Mouse (Mus musculus) stomach, embryonic 14.5 days (tissue): ENCODE data around the gene Gm11568. TPM values are rescaled to one million over a fixed set of nuclear protein-coding genes. Genes with fewer than 3 reads are reported as not detected.
"Not testable (repeated sequence)": the region's sequence is repeated elsewhere in the genome, so short reads cannot be mapped to it uniquely, and the experiment has no call there.

Experiments
- ATAC-seq: fragments of 200-750 bp; cut with Nextera tagmentation; 2 replicates; pipeline ENCODE4 v1.8.0; 2017; ENCODE audit warnings: low read depth, moderate TSS enrichment; ENCODE audit not compliant: insufficient number of reproducible peaks, insufficient read depth, low FRiP score
- H3K27ac ChIP-seq: fragments of 300-500 bp; sonication (generic); 2 replicates; pipeline ENCODE4 v1.5.1; 2014; ENCODE audit warnings: mild to moderate bottlenecking, low read length, moderate library complexity, mixed read lengths
- H3K27me3 ChIP-seq: fragments of 300-500 bp; sonication (generic); 2 replicates; pipeline ENCODE4 v1.6.1; 2014; ENCODE audit warnings: low read length, control low read depth, mixed read lengths; ENCODE audit not compliant: control insufficient read depth, insufficient read depth
- H3K36me3 ChIP-seq: fragments of 300-500 bp; sonication (generic); 2 replicates; pipeline ENCODE4 v1.6.1; 2014; ENCODE audit warnings: mild to moderate bottlenecking, control low read depth, low read length, moderate library complexity, mixed read lengths; ENCODE audit not compliant: control insufficient read depth, insufficient read depth
- H3K4me1 ChIP-seq: fragments of 300-500 bp; sonication (generic); 2 replicates; pipeline ENCODE4 v1.6.1; 2014; ENCODE audit warnings: low read length, control low read depth, mixed read lengths; ENCODE audit not compliant: control insufficient read depth, insufficient read depth
- H3K4me2 ChIP-seq: fragments of 300-500 bp; sonication (generic); replicated peaks from 2 replicates; pipeline ENCODE4 v1.6.1; 2014; ENCODE audit warnings: low read depth, low read length, control low read depth
- H3K4me3 ChIP-seq: fragments of 300-500 bp; sonication (generic); 2 replicates; pipeline ENCODE4 v1.5.1; 2014; ENCODE audit warnings: low read depth, low read length, control low read depth
- H3K9ac ChIP-seq: fragments of 300-500 bp; sonication (generic); replicated peaks from 2 replicates; pipeline ENCODE4 v1.6.1; 2014; ENCODE audit warnings: low read depth, mild to moderate bottlenecking, control low read depth, low read length, moderate library complexity, mixed read lengths
- H3K9me3 ChIP-seq: fragments of 300-500 bp; sonication (generic); 2 replicates; pipeline ENCODE4 v1.6.1; 2016; ENCODE audit warnings: low read depth, low read length, control low read depth; ENCODE audit not compliant: control insufficient read depth
- WGBS: fragments of 180-500 bp; shearing (Covaris S2); extraction: QIAGEN DNeasy Blood & Tissue Kit; methylation state at CpG from one replicate; pipeline ENCODE4 v1.1.7; 2014; 5-methylcytosine and 5-hydroxymethylcytosine counted together
- polyA plus RNA-seq: library from polyadenylated mRNA; unstranded; fragments of >200 nt; fragmentation: Nextera tagmentation; extraction: Ambion mirVana; gene quantifications from 2 replicates; pipeline ENCODE4 v1.2.1, GENCODE M21; 2014

The Gm11568 gene
- polyA plus RNA-seq, 1 experiment from 2014 or later = not detected

GRCm38 (mm10) chr11:99864176-99864575 lies 6.5 kb downstream of the Gm11568 start, which contains the start of gene Gm11559:
Gene Gm11559, plus strand, starts transcription at chr11:99864476.
- not testable (repeated sequence) for H3K9ac ChIP-seq, H3K4me2 ChIP-seq, H3K27me3 ChIP-seq, H3K4me3 ChIP-seq, H3K27ac ChIP-seq, H3K36me3 ChIP-seq, H3K9me3 ChIP-seq, H3K4me1 ChIP-seq, ATAC-seq
- WGBS = 57% methylated on average over 1 of the region's 1 CpGs

- H3K9me3 ChIP-seq, ATAC-seq, H3K4me1 ChIP-seq, H3K9ac ChIP-seq, H3K36me3 ChIP-seq, H3K27ac ChIP-seq, H3K4me2 ChIP-seq, H3K27me3 ChIP-seq, H3K4me3 ChIP-seq: not testable (repeated sequence)
- 72% methylated on average over 1 of the region's 1 CpGs for WGBS
These were observed 15.4 kb downstream of the Gm11568 start, which contains the start of gene Krtap9-1 for GRCm38 (mm10) chr11:99873089-99873488. Gene Krtap9-1, plus strand, starts transcription at chr11:99873389.

- not testable (repeated sequence) for H3K27me3 ChIP-seq, H3K4me2 ChIP-seq, H3K36me3 ChIP-seq, H3K9ac ChIP-seq, ATAC-seq, H3K9me3 ChIP-seq, H3K4me1 ChIP-seq, H3K4me3 ChIP-seq, H3K27ac ChIP-seq
- 61% methylated on average over 1 of the region's 1 CpGs for WGBS
These were observed 21.2 kb downstream of the Gm11568 start, which contains the start of gene Gm11567 for GRCm38 (mm10) chr11:99878887-99879286. Gene Gm11567, plus strand, starts transcription at chr11:99879187.

GRCm38 (mm10) chr11:99907620-99908019 lies 49.9 kb downstream of the Gm11568 start, which contains the start of gene Krtap31-1:
Gene Krtap31-1, plus strand, starts transcription at chr11:99907920.
- Histone ChIP-seq H3K27ac (no peak within 1 kb of the TSS), H3K9me3 (no peaks in the 10 kb centered on the region), H3K9ac (no peak within 1 kb of the TSS), H3K36me3 (no peaks in the 10 kb centered on the region), H3K4me3 (no peak within 1 kb of the TSS), H3K4me2 (no peak within 1 kb of the TSS), H3K4me1 (no peaks in the 10 kb centered on the region), H3K27me3 (no peaks in the 10 kb centered on the region)
- WGBS = 83% methylated on average over 2 of the region's 2 CpGs
- ATAC-seq = no peak

Other genes with a start within 250 kb of the Gm11568 start
- not detected in 2 replicates for gene Gm11937, start 247.7 kb upstream of the Gm11568 start, polyA plus RNA-seq
- not detected in 2 replicates for gene Krtap2-4, start 243.1 kb upstream of the Gm11568 start, polyA plus RNA-seq
- not detected in 2 replicates for gene Gm11562, start 237.5 kb upstream of the Gm11568 start, polyA plus RNA-seq
- gene Krtap4-1, start 229.7 kb upstream of the Gm11568 start, polyA plus RNA-seq = not detected in 2 replicates
- not detected in 2 replicates for gene Krtap4-2, start 222.8 kb upstream of the Gm11568 start, polyA plus RNA-seq
- gene Krtap4-7, start 213.8 kb upstream of the Gm11568 start, polyA plus RNA-seq = not detected in 2 replicates
- not detected in 2 replicates for gene Gm11555, start 207.7 kb upstream of the Gm11568 start, polyA plus RNA-seq
- gene Gm11563, start 199.0 kb upstream of the Gm11568 start, polyA plus RNA-seq = not detected in 2 replicates
- not detected in 2 replicates for gene Krtap4-6, start 192.0 kb upstream of the Gm11568 start, polyA plus RNA-seq
- gene Gm14190, start 167.2 kb upstream of the Gm11568 start, polyA plus RNA-seq = not detected in 2 replicates
- gene Gm14180, start 123.6 kb upstream of the Gm11568 start, polyA plus RNA-seq = not detected in 2 replicates
- not detected in 2 replicates for gene Gm11595, start 85.0 kb upstream of the Gm11568 start, polyA plus RNA-seq
- not detected in 2 replicates for gene Krtap4-8, start 77.2 kb upstream of the Gm11568 start, polyA plus RNA-seq
- not detected in 2 replicates for gene Krtap4-9, start 72.7 kb upstream of the Gm11568 start, polyA plus RNA-seq
- not detected in 2 replicates for gene Gm11596, start 64.5 kb upstream of the Gm11568 start, polyA plus RNA-seq
- gene Gm11569, start 59.0 kb upstream of the Gm11568 start, polyA plus RNA-seq = not detected in 2 replicates
- gene Gm11554, start 53.5 kb upstream of the Gm11568 start, polyA plus RNA-seq = not detected in 2 replicates
- not detected in 2 replicates for gene Krtap4-13, start 48.0 kb upstream of the Gm11568 start, polyA plus RNA-seq
- gene Gm11564, start 42.3 kb upstream of the Gm11568 start, polyA plus RNA-seq = not detected in 2 replicates
- not detected in 2 replicates for gene 2300003K06Rik, start 19.9 kb upstream of the Gm11568 start, polyA plus RNA-seq
- not detected in 2 replicates for gene Krtap4-16, start 6.3 kb upstream of the Gm11568 start, polyA plus RNA-seq
- not detected in 2 replicates for gene Gm11559, start 6.6 kb downstream of the Gm11568 start, polyA plus RNA-seq
- not detected in 2 replicates for gene Krtap9-1, start 15.5 kb downstream of the Gm11568 start, polyA plus RNA-seq
- not detected in 2 replicates for gene Gm11567, start 21.3 kb downstream of the Gm11568 start, polyA plus RNA-seq
- gene Krtap31-1, start 50.0 kb downstream of the Gm11568 start, polyA plus RNA-seq = not detected in 2 replicates
- gene Gm11565, start 56.8 kb downstream of the Gm11568 start, polyA plus RNA-seq = not detected in 2 replicates
- not detected in 2 replicates for gene Krtap31-2, start 78.4 kb downstream of the Gm11568 start, polyA plus RNA-seq
- gene Krtap9-5, start 90.6 kb downstream of the Gm11568 start, polyA plus RNA-seq = not detected in 2 replicates
- not detected in 2 replicates for gene Krtap29-1, start 121.1 kb downstream of the Gm11568 start, polyA plus RNA-seq
- not detected in 2 replicates for gene Krtap16-1, start 128.7 kb downstream of the Gm11568 start, polyA plus RNA-seq
- not detected in 2 replicates for gene Krtap17-1, start 136.1 kb downstream of the Gm11568 start, polyA plus RNA-seq
- gene Krt33a, start 158.3 kb downstream of the Gm11568 start, polyA plus RNA-seq = not detected in 2 replicates
- gene Krt33b, start 172.0 kb downstream of the Gm11568 start, polyA plus RNA-seq = 0.26 TPM in 1 of 2 replicates, not detected in the other
- 0.36 TPM in 1 of 2 replicates, not detected in the other for gene Krt34, start 183.6 kb downstream of the Gm11568 start, polyA plus RNA-seq
- 0.67 and 0.69 TPM in 2 replicates for gene Krt31, start 192.6 kb downstream of the Gm11568 start, polyA plus RNA-seq
- gene Krt32, start 230.3 kb downstream of the Gm11568 start, polyA plus RNA-seq = not detected in 2 replicates
- gene Krt35, start 238.3 kb downstream of the Gm11568 start, polyA plus RNA-seq = not detected in 2 replicates
- gene Krt36, start 247.7 kb downstream of the Gm11568 start, polyA plus RNA-seq = 0.29 and 0.35 TPM in 2 replicates